Mouse (Mus musculus) erythroblast, embryonic 14.5 days (primary cell): ENCODE results near the gene Macf1.

ENCODE experiments used
- GATA1 ChIP-seq: IDR thresholded peaks from 2 replicates; pipeline ENCODE4 v1.6.1; 2012; ENCODE audit warnings: low read length, inconsistent platforms, mixed read lengths
- TAL1 ChIP-seq: IDR thresholded peaks from 3 replicates; pipeline ENCODE4 v1.6.1; 2012; ENCODE audit warnings: low read length, inconsistent platforms, mixed read lengths

DNA sequence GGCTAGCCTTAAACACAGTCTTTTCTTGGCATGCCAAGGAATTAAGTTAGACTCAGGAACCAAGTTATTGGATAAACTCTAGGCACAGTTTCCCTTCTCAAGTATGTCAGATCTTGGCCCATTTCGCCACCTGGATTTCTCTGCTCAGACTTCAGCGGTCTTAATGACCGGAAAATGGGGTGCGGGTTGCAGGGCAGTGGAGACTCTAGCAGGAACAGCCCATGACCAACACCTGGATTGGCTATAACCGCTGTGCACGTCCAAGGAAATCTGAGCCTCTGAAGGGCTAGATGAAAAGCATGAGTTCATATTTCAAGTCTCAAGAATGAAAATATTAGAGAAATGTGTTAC, 271.7 kb downstream of the Macf1 start:
- TF ChIP-seq GATA1 (no peak), TAL1 (no peak)
